In the genomic region with DNA sequence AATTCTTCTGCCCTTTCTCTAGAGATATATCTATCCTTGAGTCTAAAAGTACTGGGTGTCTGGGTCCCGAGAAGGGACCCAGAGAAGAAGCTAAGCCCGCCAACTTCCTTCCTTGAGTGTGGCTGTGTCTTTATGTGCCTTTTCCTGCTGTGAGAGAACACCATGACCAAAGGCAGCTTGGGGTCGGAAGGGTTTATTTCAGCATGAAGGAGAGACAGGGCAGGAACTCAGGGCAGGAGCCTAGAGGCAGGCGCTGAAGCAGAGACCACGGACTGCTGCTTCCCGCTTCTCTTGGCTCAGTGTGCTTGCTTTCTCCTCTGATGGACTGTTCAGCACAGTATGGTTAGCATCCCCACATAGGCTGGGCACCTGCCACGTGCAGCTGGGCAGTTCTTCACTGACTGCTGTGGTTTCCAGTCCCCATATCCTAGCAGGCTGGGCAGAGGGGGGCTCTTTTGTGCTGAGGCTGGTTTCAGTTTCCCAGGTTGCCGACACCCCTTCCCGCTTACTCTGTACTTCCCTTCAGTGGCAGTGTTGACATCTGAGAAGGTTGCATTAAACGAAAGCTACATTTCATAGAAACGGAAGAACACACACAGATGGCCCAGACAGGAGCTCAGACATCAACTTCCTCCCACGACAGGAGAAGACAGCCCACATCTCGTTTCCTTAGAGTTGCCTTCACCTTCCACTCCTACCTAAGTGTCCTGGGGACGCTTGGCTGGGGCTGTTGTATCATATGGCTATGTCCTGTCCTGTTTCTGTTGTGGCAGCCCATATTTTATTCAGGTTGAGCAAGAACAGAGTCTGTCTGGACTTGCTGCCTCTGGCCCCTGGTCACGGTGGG, we compare ENCODE assay signal across 11 mouse cellular contexts. TPM values are rescaled to one million over a fixed set of nuclear protein-coding genes. Genes with fewer than 3 reads are reported as not detected.
DNase-seq lines count a peak whose midpoint lies in the region; ATAC-seq and TF ChIP-seq lines count a peak whose summit lies in the region.
"Had no signal": no experiment of that assay in that cellular context is flagged by ENCODE, and none has a peak within 500 bp of the region (broad histone marks: within the 10 kb centered on the region; RNA-seq: fewer than 3 reads in every experiment).

No protein-coding gene starts in this region.

- no peak overlapping the region for H3K4me3 ChIP-seq in kidney, adult 2 months (ENCODE audit: insufficient read depth, low read depth, low read length)
- no peak overlapping the region for H3K4me3 ChIP-seq in forebrain, embryonic 14.5 days (ENCODE audit: low read depth, low read length)
- H3K4me3 ChIP-seq: embryonic facial prominence, embryonic 13.5 days had no signal

- 0 out of 2 replicates have a peak, but pooled peaks cover 2% of the 10 kb centered on the region for H3K4me1 ChIP-seq in kidney, adult 2 months (ENCODE audit: control insufficient read depth, insufficient read depth, low read length)
- H3K4me1 ChIP-seq in forebrain, embryonic 14.5 days (ENCODE audit: control insufficient read depth, insufficient read depth, low read length): no peaks in the 10 kb centered on the region

- H3K36me3 ChIP-seq in kidney, adult 2 months (ENCODE audit: control insufficient read depth, insufficient read depth, low read length): no peaks in the 10 kb centered on the region
- peaks cover 5% of the 10 kb centered on the region; the same call in 1 of the 2 replicates for H3K36me3 ChIP-seq in forebrain, embryonic 14.5 days (ENCODE audit: control insufficient read depth, insufficient read depth, low read length)

- no peak overlapping the region for H3K4me2 ChIP-seq in forebrain, embryonic 14.5 days (ENCODE audit: low read length)
- H3K4me2 ChIP-seq: embryonic facial prominence, embryonic 13.5 days had no signal

- DNase-seq in kidney, adult 2 months: peak; percentile 44
- no peak for DNase-seq in kidney, postnatal 14 days
- DNase-seq in CD4-positive, CD25-positive, alpha-beta regulatory T cell, adult 2 months (ENCODE audit: low read depth, low spot score): peak; percentile 76
- DNase-seq in naive thymus-derived CD4-positive, alpha-beta T cell, adult 2 months (ENCODE audit: low read depth): peak; percentile 78
- no peak for DNase-seq in forebrain, embryonic 14.5 days (ENCODE audit: low spot score)
- no peak for DNase-seq in embryo, embryonic 10.5 days (ENCODE audit: low spot score)
- no peak for DNase-seq in MN1 (ENCODE audit: low spot score)

- no peak overlapping the region for H3K9ac ChIP-seq in forebrain, embryonic 14.5 days (ENCODE audit: low read length)
- H3K9ac ChIP-seq: embryonic facial prominence, embryonic 13.5 days had no signal

- WGBS in kidney, adult 2 months: 47% methylated on average over 15 of the region's 15 CpGs
- WGBS in forebrain, embryonic 14.5 days: 89% methylated on average over 15 of the region's 15 CpGs

- no peak for TF ChIP-seq CTCF in kidney, adult 2 months (conservative IDR thresholded peaks at IDR 0.05; ENCODE audit: insufficient read depth, insufficient read length, low read depth, low read length)

- no peak for TF ChIP-seq POLR2A in kidney, adult 2 months (IDR thresholded peaks at IDR 0.05; ENCODE audit: low read depth, low read length)

- H3K9me3 ChIP-seq in forebrain, embryonic 14.5 days (replicated peaks; ENCODE audit: control insufficient read depth, low read length): 0 out of 2 replicates have a peak, but pooled peaks cover 2% of the 10 kb centered on the region
- H3K9me3 ChIP-seq: embryonic facial prominence, embryonic 13.5 days had no signal

- no peak overlapping the region for H3K27ac ChIP-seq in kidney, adult 2 months (ENCODE audit: insufficient read depth, low read depth, low read length)
- H3K27ac ChIP-seq in forebrain, embryonic 14.5 days (ENCODE audit: low read depth, low read length): no peak overlapping the region
- H3K27ac ChIP-seq: embryonic facial prominence, embryonic 13.5 days had no signal

- no peaks in the 10 kb centered on the region for H3K27me3 ChIP-seq in kidney, adult 2 months (replicated peaks; ENCODE audit: control insufficient read depth, insufficient read depth, low read length)
- H3K27me3 ChIP-seq in forebrain, embryonic 14.5 days (replicated peaks; ENCODE audit: control insufficient read depth, insufficient read depth, low read length): no peaks in the 10 kb centered on the region
- H3K27me3 ChIP-seq: embryonic facial prominence, embryonic 13.5 days had no signal

- peak; percentile 84 for ATAC-seq in inflammation-experienced regulatory T-cells, adult 6 months
- no peak for ATAC-seq in forebrain, embryonic 14.5 days
- ATAC-seq: intestine, embryonic 16.5 days; midbrain, embryonic 16.5 days had no signal

RNA-seq across cellular contexts. Expression of gene 1600014C10Rik, which starts 6.3 kb away (rescaled TPM):
- 31.0 and 39.7 TPM in 2 replicates for polyA plus RNA-seq in kidney, adult 2 months (2012; rRNA removed)
- 100 to 1,000 TPM in 2 of 3 experiments, 10 to 100 TPM in 1; 87.7 to 147 (median 136) TPM for polyA plus RNA-seq in inflammation-experienced regulatory T-cells, adult 6 months (2017; shearing (Covaris generic))
- 18.4 and 19.9 TPM in 2 replicates for polyA plus RNA-seq in forebrain, embryonic 14.5 days (2014; fragmentation: Nextera tagmentation; extraction: Ambion mirVana)

RNA-seq across cellular contexts. Expression of gene Plekhf1, which starts 38.5 kb away (rescaled TPM):
- polyA plus RNA-seq in kidney, adult 2 months (2012; rRNA removed): 6.3 and 6.4 TPM in 2 replicates
- polyA plus RNA-seq in inflammation-experienced regulatory T-cells, adult 6 months (2017; shearing (Covaris generic)): 1 to 10 TPM in 2 of 3 experiments, under 1 TPM in 1; 0.37 to 2.9 (median 1.0) TPM
- polyA plus RNA-seq in forebrain, embryonic 14.5 days (2014; fragmentation: Nextera tagmentation; extraction: Ambion mirVana): 0.80 and 0.81 TPM in 2 replicates

Comparison
In these comparisons a context has a peak if more than half of its experiments do, and no peak if none do; other contexts are left out.
1. DNase-seq: peak in kidney, adult 2 months (single experiment), CD4-positive, CD25-positive, alpha-beta regulatory T cell, adult 2 months (single experiment) and naive thymus-derived CD4-positive, alpha-beta T cell, adult 2 months (single experiment); none in kidney, postnatal 14 days (single experiment), forebrain, embryonic 14.5 days (single experiment), embryo, embryonic 10.5 days (single experiment) and MN1 (single experiment).